Mouse (Mus musculus) lung, postnatal 0 days (tissue): ENCODE measurements at regions not wholly inside any gene's neighbourhood (a gene's known extent, or its start where the extent isn't known, plus 50 kb on each side); places are given as distances from the start of the nearest gene placed in this dataset.
A peak's percentile ranks its signal among the peaks of the same experiment; 100 is the strongest.

Experiments
- CTCF ChIP-seq: IDR thresholded peaks from 2 replicates; pipeline ENCODE4 v1.5.1; 2016; ENCODE audit warnings: antibody characterized with exemption, mild to moderate bottlenecking
- EP300 ChIP-seq: IDR thresholded peaks from 2 replicates; pipeline ENCODE4 v1.6.1; 2016; ENCODE audit warnings: antibody characterized with exemption, mild to moderate bottlenecking, control low read depth

DNA sequence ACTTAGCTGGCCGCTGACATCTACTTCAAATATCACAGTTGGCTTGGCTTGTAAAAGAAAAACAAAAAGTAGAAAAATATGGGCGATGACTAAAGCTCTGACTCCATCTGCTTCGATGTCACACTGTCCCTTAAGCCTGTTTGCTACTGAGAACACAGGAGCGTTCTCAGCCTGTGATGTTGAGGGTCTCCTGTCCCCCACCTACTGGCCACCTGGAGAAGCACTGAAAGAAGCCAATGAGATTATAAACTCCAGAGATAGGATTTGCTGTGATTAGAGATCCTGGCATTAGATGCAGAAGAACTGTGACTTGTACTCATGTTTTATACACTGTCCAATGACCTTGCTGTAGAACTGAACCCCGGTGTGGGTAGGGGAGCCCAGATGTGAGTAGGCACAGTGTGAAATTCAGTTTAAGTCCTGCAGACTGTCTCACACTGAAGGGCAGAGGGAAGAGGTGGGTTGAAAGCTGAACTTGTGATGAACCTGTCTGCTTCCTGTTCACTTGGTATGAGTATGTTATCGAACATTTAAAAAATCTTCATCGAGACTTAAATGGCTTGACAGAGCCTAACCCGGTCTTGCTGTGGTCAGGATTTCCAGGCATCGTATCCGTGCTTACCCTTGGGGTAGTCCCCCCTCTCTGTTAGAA lies 63.7 kb upstream of the 1700020N01Rik start:
- TF ChIP-seq EP300: no peak
- TF ChIP-seq CTCF: 0 out of 2 replicates have a peak, but pooled peaks have one; percentile 20
